Mouse (Mus musculus): Measurements from ENCODE around the gene Nudc.
"Not testable (repeated sequence)": the region's sequence is repeated elsewhere in the genome, so short reads cannot be mapped to it uniquely, and the experiment has no call there.

The Nudc gene

GRCm38 (mm10) chr4:133536081-133536480, 9.7 kb downstream of the Nudc start:
- DNase-seq (ENCODE audit: low spot score): no peak

DNA sequence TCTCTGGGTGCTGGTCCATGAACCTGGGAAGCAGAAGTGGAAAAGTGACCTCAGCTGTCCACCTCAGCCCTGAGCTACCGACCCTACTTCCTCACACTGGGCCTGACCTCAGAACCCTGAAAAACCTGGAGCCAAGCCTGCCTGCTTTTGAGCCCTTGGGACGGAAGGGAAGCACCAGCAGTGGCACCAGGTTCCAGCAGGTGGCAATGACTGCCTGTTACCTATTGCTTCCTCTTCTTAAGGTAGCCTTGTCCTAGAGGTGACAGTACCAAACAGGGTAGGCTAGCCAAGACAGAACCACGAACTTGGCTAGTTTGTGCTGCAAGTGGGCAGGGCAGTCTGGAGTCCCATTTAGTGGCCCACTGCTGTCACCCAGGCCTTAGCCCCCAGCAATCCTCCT, 13.0 kb downstream of the Nudc start:
- no peak for DNase-seq (ENCODE audit: low spot score)

GRCm38 (mm10) chr4:133527788-133528187, 18.0 kb downstream of the Nudc start:
- DNase-seq (ENCODE audit: low spot score): no peak

DNA sequence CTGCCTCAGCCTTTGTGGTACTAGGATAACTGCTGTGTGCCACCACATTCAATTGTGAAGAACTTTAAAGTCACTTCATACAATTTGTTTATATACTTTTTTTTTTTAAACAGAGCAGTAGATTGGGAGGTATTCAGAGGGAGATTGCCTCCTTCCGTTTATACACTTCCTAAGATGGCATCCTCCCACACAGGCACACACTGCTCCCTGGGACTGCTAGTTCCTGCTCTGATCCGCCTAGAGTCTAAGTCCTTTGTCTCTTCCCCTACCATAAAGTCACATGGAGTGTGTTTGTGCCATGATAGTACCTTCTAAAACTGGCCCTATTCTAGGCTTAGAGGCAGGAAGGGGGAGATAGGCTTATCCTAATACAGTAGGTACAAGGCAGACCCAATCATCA, 24.3 kb downstream of the Nudc start:
- DNase-seq (ENCODE audit: low spot score): no peak

GRCm38 (mm10) chr4:133519369-133519665, 26.5 kb downstream of the Nudc start:
- peak; percentile 19 for DNase-seq (ENCODE audit: low spot score)

DNA sequence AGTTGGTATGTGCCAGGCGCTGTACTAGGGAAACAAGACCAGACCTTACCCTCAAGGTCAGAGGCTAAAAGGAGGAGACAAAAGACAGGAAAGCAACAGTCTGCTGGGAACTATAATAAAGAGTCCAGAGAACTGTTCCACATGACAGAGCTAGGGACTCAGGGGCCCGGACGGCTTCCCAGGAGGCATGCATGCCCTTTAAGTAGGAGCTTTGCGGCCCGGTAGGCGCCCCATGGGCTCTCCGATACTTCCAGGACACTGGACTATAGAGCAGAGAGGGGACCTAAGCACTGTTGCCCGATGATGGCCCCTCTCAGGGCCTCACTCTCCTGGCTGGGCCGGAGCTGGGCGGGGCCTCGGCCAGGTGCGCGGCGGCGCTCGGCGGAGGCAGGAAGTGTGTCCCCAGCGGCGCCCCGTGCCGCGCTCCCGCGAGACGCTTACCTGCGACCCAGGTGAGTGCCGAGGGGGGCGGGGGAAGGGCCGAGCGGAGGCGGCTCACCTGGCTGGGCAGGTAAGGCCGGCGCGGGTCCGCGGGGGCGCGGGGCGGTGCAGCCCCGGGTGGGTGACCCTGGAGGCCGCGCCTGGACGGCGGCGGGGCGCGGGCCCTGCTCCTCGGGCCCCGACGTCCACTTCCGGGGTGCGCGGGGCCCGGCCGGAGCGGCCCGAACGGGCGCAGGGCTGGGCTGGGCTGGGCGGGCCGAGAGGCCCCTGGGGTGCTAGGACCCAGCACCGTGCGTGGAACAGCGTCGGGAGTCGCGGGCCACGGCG, 27.0 kb downstream of the Nudc start, which contains the start of gene Kdf1:
TSS of gene Kdf1 (plus strand) at position 363 of the 768 bp plus-strand sequence.
- peak; percentile 54 for DNase-seq (ENCODE audit: low spot score)

- DNase-seq (ENCODE audit: low spot score): peak; percentile 65
These were observed 32.8 kb downstream of the Nudc start for GRCm38 (mm10) chr4:133512972-133513371.

DNA sequence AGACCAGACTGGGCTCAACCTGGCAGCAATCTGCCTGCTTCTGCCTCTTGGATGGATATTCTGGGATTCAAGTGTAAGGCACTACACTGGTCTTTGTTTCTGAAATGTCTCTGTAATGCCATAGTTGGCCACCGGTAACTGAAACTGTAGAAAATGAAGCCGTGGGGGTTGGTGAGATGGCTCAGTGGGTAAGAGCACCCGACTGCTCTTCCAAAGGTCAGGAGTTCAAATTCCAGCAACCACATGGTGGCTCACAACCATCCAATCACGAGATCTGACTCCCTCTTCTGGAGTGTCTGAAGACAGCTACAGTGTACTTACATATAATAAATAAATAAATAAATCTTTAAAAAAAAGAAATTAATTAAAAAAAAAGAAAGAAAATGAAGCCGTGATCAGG, 33.3 kb downstream of the Nudc start:
- DNase-seq (ENCODE audit: low spot score): not testable (repeated sequence)

DNA sequence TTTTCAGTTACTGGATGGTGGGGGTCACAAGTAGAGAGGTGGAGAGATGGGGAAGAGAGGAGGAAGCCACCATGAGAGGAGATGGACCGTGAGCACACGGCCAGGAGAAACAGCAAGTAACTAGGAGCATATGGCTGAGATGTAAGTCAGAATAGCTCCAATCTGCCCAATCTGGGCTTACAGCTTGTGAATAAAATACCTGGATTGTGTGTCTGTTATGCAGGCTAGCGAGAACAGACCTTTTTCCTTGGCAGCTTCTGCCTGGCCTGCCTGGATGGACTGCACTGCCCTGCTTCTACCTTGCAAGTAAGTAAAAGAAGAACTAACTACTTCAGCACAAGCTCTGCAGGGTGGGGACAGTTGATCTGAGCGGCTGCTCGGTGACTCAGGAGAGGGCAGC, 34.7 kb downstream of the Nudc start:
- no peak for DNase-seq (ENCODE audit: low spot score)

DNA sequence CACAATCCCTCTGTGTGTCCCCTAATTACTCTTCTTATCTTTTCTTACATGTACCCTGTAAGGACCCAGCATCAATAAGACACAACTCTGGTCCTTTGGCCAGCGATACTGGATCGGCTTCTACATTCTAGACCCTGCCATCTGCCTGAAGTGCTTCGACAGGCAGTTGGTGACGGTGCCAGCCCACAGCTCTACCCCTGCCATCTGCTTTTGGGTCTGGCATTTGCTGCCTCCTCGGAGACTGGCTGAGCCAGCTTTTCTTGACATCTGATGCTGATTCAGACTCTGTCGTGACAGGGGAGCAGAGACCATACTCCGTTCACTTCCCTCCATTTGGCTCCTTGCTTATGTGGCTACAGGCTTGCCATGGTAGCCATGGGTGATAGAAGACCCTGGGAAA, 36.8 kb downstream of the Nudc start:
- no peak for DNase-seq (ENCODE audit: low spot score)

DNA sequence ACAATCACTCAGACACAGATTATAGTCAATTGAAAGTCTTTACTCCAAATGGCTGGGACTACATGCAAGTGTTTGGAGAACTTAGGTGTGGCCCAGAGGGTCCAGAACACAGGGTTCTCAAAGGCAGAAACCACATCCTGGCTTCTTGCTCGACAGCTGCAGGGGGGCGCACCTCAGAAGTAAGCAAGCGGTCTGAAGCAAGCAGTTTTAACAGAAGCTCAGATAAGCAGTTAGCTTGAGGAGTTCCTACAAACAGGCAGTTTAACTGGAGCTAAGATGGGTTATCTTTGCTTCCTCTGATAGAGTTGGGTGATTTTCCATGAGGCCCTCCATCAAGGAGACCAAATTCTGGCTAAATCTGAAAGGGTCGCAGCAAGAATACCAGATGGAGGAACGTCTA, 39.2 kb downstream of the Nudc start:
- DNase-seq (ENCODE audit: low spot score): no peak

GRCm38 (mm10) chr4:133504755-133505485, 40.9 kb downstream of the Nudc start:
- DNase-seq (ENCODE audit: low spot score): no peak

GRCm38 (mm10) chr4:133504300-133504699, 41.5 kb downstream of the Nudc start:
- DNase-seq (ENCODE audit: low spot score): no peak

GRCm38 (mm10) chr4:133501514-133501913, 44.3 kb downstream of the Nudc start:
- no peak for DNase-seq (ENCODE audit: low spot score)

GRCm38 (mm10) chr4:133498160-133498724, 47.6 kb downstream of the Nudc start, which contains the start of gene Trnp1:
TSS of gene Trnp1 (minus strand) at chr4:133498550.
- peak; percentile 54 for DNase-seq (ENCODE audit: low spot score)

DNA sequence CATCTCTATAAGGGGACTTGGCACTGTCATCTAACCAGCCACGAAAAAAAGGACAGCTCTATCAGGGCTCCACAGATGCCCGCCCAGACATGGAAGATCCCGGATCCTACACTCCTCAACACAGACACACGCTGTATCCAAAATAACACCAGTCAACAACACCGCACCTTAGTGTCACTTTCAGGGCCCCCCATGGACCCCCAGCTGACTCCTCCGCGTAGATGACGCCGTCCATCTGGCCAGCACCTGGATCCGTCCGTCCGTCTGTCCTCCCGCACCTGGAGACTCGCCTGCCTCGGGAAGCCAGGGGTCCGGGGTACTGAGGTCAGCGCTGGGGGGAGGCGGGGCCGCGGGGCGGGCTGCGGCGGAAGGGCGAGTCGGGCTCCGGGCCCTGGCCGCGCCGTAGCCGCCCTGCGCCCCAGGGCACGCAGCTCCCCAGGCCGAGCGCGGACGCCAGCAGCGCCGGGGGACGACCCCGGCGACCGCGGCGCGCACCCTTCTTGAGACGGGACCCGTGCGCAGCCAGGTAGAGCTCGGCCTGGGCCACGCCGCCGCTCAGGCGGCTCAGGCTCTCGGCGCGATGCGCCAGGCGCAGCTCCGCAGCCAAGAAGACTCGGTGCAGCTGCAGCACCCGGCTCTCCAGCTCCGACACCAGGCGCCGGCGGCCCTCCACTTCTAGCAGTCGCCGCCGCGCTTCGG, 48.2 kb downstream of the Nudc start:
- peak; percentile 27 for DNase-seq (ENCODE audit: low spot score)

- DNase-seq (ENCODE audit: low spot score): no peak
These were observed 48.9 kb downstream of the Nudc start for GRCm38 (mm10) chr4:133496738-133497445.

- no peak for DNase-seq (ENCODE audit: low spot score)
These were observed 50.1 kb downstream of the Nudc start for GRCm38 (mm10) chr4:133495711-133496110.

DNA sequence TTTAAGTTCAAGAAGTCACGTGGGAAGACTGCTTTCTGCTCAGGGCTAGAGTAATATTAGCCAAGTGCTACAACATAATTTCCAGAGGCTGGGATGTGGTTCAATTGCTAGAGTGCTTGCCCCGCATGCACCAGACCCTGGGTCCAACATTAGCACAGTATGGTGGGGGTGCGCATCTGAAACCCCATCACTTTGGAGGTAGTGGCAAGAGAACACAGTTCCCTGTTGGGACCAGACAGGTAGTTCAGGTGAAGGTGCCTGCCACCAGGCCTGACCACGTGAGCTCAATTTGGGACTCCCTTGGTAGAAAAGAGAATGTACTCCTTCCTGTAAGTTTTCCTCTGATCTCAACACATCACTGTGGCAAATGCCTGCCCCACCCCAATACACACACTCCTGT, 50.9 kb downstream of the Nudc start:
- DNase-seq (ENCODE audit: low spot score): no peak

DNA sequence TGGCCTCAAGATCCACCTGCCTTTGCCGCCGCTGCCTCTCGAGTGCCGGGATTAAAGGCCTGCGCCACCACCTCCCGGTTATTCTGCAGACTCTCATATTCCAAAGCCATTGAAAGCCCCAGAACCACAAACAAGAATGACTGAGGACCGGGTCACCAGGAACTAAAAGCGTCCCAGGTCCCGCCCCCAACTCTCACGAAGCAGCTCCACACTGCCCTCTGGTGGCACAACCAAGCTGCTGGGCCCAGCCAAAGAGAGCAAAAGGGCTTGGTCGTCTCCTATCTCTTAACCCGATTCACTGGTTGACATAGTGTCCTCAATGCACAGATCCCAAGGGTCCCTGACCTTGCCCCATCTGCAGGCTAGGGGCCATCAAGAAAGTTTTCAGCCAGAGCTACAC, 51.4 kb downstream of the Nudc start:
- DNase-seq (ENCODE audit: low spot score): peak; percentile 86

- DNase-seq (ENCODE audit: low spot score): no peak
These were observed 51.9 kb downstream of the Nudc start for GRCm38 (mm10) chr4:133493895-133494294.

- no peak for DNase-seq (ENCODE audit: low spot score)
These were observed 54.0 kb downstream of the Nudc start for GRCm38 (mm10) chr4:133491800-133492199.

Data from ovary, postnatal 36 days (tissue).